Mouse (Mus musculus): Measurements from ENCODE around the gene Tyms. TPM values are rescaled to one million over a fixed set of nuclear protein-coding genes. Genes with fewer than 3 reads are reported as not detected.

The Tyms gene
- total RNA-seq (2014; fragmentation: Nextera tagmentation) (98.4 and 101 TPM in 2 replicates), total RNA-seq (2017) (178 and 204 TPM in 2 replicates), polyA plus RNA-seq (2012) (23.0 and 31.9 TPM in 2 replicates)

DNA sequence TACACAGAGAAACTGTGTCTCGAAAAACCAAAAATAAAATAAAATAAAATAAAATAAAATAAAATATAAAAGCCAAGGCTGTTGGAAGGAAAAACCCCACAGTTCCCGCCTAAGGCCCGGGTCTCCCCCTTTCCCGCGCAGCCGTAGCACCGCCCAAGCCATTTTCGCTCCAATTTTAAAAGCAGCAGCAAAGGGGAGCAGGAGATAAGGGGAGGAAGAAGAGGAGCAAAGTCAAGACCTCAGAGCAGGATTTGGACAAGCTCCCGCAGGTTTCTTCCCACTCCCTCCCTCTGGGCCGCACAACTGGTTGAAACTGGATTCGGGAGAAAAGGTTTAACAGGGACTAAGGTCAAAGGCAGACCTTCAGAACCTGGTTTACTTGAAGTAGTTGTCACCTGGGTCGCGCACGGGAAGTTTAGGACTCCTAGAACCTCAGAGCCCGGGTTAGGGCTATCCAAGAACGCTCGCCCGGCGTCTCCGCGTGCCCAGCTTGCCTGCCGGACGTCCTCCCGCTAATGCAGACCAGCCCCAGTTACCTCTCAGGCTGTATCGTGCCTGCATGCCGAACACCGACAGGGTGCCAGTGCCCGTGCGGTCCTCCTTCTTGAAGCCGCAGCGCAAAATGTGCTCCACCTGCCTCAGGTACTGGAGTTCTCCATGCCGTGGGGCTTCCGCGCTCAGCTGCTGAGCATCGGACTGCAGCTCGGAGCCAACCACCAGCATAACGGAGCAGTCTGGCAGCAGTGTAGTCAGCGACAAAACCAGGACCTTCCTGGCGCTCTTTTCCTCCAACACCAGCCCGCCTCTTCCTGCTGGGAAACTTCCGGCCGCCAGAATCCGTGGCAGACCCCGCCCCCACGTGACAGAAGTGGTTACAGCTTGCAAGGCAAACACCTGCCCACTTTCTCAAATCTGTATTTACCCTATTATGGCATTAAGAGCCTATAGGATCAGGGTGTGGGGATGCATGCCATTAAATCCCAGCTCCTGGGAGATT is at the start of gene Tyms:
TSS of gene Tyms (minus strand) at position 793 of the 997 bp plus-strand sequence.
- Histone ChIP-seq H3K9me3 (replicated peaks) (no peaks in the 10 kb centered on the region), H3K4me3 (ENCODE audit: low read depth, low read length) (peak within 1 kb of the TSS; percentile 98), H3K27me3 (ENCODE audit: insufficient read depth, low read length) (no peaks in the 10 kb centered on the region), H3K4me1 (ENCODE audit: insufficient read depth, low read depth, low read length) (peaks cover 23% of the 10 kb centered on the region), H3K36me3 (replicated peaks) (peaks cover 38% of the 10 kb centered on the region)
- DNase-seq (ENCODE audit: low spot score): peak; percentile 68
- ATAC-seq (ENCODE audit: extremely low read depth, insufficient number of reproducible peaks, low FRiP score, poor library complexity, severe bottlenecking): peak; percentile 84
- no peak for TF ChIP-seq GATA1 (IDR thresholded peaks at IDR 0.05; ENCODE audit: borderline replicate concordance, low read length)
- no peak for TF ChIP-seq GATA2 (IDR thresholded peaks at IDR 0.05; ENCODE audit: borderline replicate concordance, low read depth, low read length)
- TF ChIP-seq CTCF (IDR thresholded peaks at IDR 0.05; ENCODE audit: low read depth, low read length): no peak
- TF ChIP-seq POLR2AphosphoS5 (IDR thresholded peaks at IDR 0.05; ENCODE audit: insufficient replicate concordance, low read depth, low read length): no peak
- TF ChIP-seq TAL1 (conservative IDR thresholded peaks at IDR 0.05; ENCODE audit: low read depth, low read length): no peak

DNA sequence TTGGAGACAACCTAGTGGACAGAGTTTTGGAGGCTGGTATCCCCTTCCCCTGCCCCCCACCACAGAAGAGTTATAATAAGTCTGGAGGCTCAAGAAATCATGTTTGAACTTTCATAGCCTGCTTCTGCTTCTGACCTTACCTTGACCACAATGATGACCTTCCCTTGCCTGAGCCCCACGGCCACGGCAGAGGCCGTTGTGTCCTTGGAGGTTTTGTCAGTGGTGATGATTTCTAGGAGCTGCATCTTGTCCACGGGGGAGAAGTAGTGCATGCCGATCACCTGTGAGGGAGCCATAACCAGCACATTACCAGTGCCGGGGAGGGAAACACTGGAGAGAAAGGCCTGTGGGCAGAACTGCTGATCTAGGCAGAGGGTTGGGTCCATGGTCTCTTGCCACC is 49.1 kb upstream of the Tyms start:
- TF ChIP-seq TAL1 (conservative IDR thresholded peaks at IDR 0.05; ENCODE audit: low read depth, low read length) (no peak), CTCF (IDR thresholded peaks at IDR 0.05; ENCODE audit: low read depth, low read length) (no peak), GATA1 (IDR thresholded peaks at IDR 0.05; ENCODE audit: borderline replicate concordance, low read length) (no peak), GATA2 (IDR thresholded peaks at IDR 0.05; ENCODE audit: borderline replicate concordance, low read depth, low read length) (no peak), POLR2AphosphoS5 (IDR thresholded peaks at IDR 0.05; ENCODE audit: insufficient replicate concordance, low read depth, low read length) (no peak)
- H3K36me3 ChIP-seq (replicated peaks): peaks cover 99% of the 10 kb centered on the region
- H3K27me3 ChIP-seq (ENCODE audit: insufficient read depth, low read length): no peaks in the 10 kb centered on the region
- H3K4me1 ChIP-seq (ENCODE audit: insufficient read depth, low read depth, low read length): no peaks in the 10 kb centered on the region
- no peak for DNase-seq (ENCODE audit: low spot score)
- H3K4me3 ChIP-seq (ENCODE audit: low read depth, low read length): no peak overlapping the region
- ATAC-seq (ENCODE audit: extremely low read depth, insufficient number of reproducible peaks, low FRiP score, poor library complexity, severe bottlenecking): no peak
- no peaks in the 10 kb centered on the region for H3K9me3 ChIP-seq (replicated peaks)

DNA sequence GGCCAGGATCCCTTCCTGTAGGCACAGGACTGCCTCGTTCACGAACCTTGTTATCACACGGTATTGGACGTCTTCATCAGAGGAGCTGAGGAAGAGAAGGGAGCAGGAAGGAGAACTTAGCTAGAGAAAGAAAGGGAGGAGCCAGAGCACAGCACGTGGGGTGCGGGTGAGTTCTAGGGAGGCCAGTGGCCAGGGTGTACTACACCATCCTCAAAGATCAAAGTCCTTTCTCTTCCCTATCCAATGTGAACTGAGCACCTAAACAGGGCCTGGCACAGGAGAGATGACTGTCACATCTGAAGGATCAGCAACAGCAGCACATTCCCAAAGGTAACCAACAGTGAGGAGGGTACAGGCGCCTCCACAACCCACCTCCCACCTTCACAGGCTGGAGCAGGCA is 46.7 kb upstream of the Tyms start:
- H3K27me3 ChIP-seq (ENCODE audit: insufficient read depth, low read length): no peaks in the 10 kb centered on the region
- H3K36me3 ChIP-seq (replicated peaks): peaks cover 88% of the 10 kb centered on the region
- no peaks in the 10 kb centered on the region for H3K4me1 ChIP-seq (ENCODE audit: insufficient read depth, low read depth, low read length)
- TF ChIP-seq POLR2AphosphoS5 (IDR thresholded peaks at IDR 0.05; ENCODE audit: insufficient replicate concordance, low read depth, low read length): no peak
- no peak for TF ChIP-seq TAL1 (conservative IDR thresholded peaks at IDR 0.05; ENCODE audit: low read depth, low read length)
- TF ChIP-seq GATA1 (IDR thresholded peaks at IDR 0.05; ENCODE audit: borderline replicate concordance, low read length): no peak
- TF ChIP-seq CTCF (IDR thresholded peaks at IDR 0.05; ENCODE audit: low read depth, low read length): no peak
- TF ChIP-seq GATA2 (IDR thresholded peaks at IDR 0.05; ENCODE audit: borderline replicate concordance, low read depth, low read length): no peak
- no peak for ATAC-seq (ENCODE audit: extremely low read depth, insufficient number of reproducible peaks, low FRiP score, poor library complexity, severe bottlenecking)
- no peaks in the 10 kb centered on the region; the same call in 1 of the 2 replicates for H3K9me3 ChIP-seq (replicated peaks)
- DNase-seq (ENCODE audit: low spot score): no peak
- no peak overlapping the region for H3K4me3 ChIP-seq (ENCODE audit: low read depth, low read length)

DNA sequence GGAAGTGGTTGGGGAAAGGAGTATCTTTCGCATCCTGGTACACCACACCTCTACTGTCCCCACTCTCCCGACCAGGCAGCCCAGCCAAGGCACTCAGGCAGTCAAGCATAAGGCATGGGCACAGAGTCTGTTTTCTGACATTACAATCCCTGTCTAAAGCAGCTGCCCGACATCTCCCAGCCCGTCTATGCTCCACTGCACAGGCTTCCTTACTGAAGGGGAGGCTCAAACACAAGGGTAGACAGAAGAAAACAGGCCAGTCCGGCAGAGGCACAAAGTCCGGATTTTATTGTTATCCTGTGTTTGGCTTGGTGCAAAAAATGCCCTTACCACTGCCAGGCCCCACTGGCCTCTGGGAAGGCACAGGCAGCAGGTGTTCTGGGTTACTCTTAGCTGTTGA is 45.7 kb upstream of the Tyms start:
- no peak for TF ChIP-seq CTCF (IDR thresholded peaks at IDR 0.05; ENCODE audit: low read depth, low read length)
- TF ChIP-seq POLR2AphosphoS5 (IDR thresholded peaks at IDR 0.05; ENCODE audit: insufficient replicate concordance, low read depth, low read length): no peak
- TF ChIP-seq GATA1 (IDR thresholded peaks at IDR 0.05; ENCODE audit: borderline replicate concordance, low read length): no peak
- TF ChIP-seq GATA2 (IDR thresholded peaks at IDR 0.05; ENCODE audit: borderline replicate concordance, low read depth, low read length): no peak
- no peak for TF ChIP-seq TAL1 (conservative IDR thresholded peaks at IDR 0.05; ENCODE audit: low read depth, low read length)
- peaks cover 8% of the 10 kb centered on the region for H3K9me3 ChIP-seq (replicated peaks)
- ATAC-seq (ENCODE audit: extremely low read depth, insufficient number of reproducible peaks, low FRiP score, poor library complexity, severe bottlenecking) (no peak), DNase-seq (ENCODE audit: low spot score) (no peak)
- no peaks in the 10 kb centered on the region for H3K4me1 ChIP-seq (ENCODE audit: insufficient read depth, low read depth, low read length)
- H3K36me3 ChIP-seq (replicated peaks): peaks cover 79% of the 10 kb centered on the region
- H3K27me3 ChIP-seq (ENCODE audit: insufficient read depth, low read length): no peaks in the 10 kb centered on the region; the same call in 1 of the 2 replicates
- H3K4me3 ChIP-seq (ENCODE audit: low read depth, low read length): no peak overlapping the region

DNA sequence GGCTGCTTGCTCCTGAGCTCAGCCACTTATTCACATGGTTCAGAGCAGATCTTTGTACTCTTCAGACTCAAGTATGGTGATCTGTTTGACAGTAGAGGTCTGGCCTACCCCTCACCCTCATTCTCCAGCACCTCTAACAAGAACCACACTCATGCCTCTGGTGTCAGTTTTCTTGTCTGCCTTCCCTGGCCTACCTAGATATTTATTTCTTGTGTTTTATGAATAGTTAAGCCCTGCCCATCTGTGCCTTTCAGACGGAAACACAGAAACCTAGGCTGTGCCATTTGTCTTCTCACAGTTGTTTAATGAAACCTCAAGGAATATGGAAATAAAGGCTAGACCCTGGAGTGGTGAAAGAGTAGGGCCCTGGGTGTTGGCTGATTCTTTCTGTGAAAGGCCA is 44.6 kb upstream of the Tyms start:
- no peak for TF ChIP-seq TAL1 (conservative IDR thresholded peaks at IDR 0.05; ENCODE audit: low read depth, low read length)
- TF ChIP-seq POLR2AphosphoS5 (IDR thresholded peaks at IDR 0.05; ENCODE audit: insufficient replicate concordance, low read depth, low read length): no peak
- TF ChIP-seq GATA1 (IDR thresholded peaks at IDR 0.05; ENCODE audit: borderline replicate concordance, low read length): no peak
- TF ChIP-seq CTCF (IDR thresholded peaks at IDR 0.05; ENCODE audit: low read depth, low read length): no peak
- no peak for TF ChIP-seq GATA2 (IDR thresholded peaks at IDR 0.05; ENCODE audit: borderline replicate concordance, low read depth, low read length)
- Histone ChIP-seq H3K9me3 (replicated peaks) (peaks cover 14% of the 10 kb centered on the region), H3K27me3 (ENCODE audit: insufficient read depth, low read length) (peaks cover 3% of the 10 kb centered on the region; the same call in 1 of the 2 replicates), H3K36me3 (replicated peaks) (peaks cover 68% of the 10 kb centered on the region), H3K4me3 (ENCODE audit: low read depth, low read length) (no peak overlapping the region), H3K4me1 (ENCODE audit: insufficient read depth, low read depth, low read length) (no peaks in the 10 kb centered on the region)
- DNase-seq (ENCODE audit: low spot score) (no peak), ATAC-seq (ENCODE audit: extremely low read depth, insufficient number of reproducible peaks, low FRiP score, poor library complexity, severe bottlenecking) (no peak)

DNA sequence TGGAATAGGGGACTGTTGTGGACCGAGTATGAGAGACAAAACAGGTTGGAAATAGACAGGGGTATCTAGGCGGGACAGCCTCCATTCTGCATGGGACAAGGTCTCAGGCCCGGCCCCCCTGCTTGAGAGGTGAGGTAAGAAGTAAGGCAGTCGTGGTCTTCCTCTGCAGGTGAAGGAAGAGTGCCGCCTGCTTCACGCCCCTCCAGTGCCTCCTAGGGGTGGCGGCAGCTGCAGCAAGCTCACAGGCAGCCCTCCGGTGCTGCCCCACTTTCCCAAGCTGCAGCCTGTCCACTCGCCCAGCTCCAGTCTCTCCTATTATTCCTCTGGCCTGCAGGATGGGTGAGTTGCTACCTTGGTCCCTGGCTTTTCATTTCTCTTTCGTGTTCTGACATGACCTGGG is 42.3 kb upstream of the Tyms start:
- H3K4me1 ChIP-seq (ENCODE audit: insufficient read depth, low read depth, low read length): no peaks in the 10 kb centered on the region
- TF ChIP-seq CTCF (IDR thresholded peaks at IDR 0.05; ENCODE audit: low read depth, low read length) (no peak), GATA1 (IDR thresholded peaks at IDR 0.05; ENCODE audit: borderline replicate concordance, low read length) (no peak)
- DNase-seq (ENCODE audit: low spot score) (no peak), ATAC-seq (ENCODE audit: extremely low read depth, insufficient number of reproducible peaks, low FRiP score, poor library complexity, severe bottlenecking) (no peak)
- H3K27me3 ChIP-seq (ENCODE audit: insufficient read depth, low read length): peaks cover 10% of the 10 kb centered on the region; the same call in 1 of the 2 replicates
- H3K9me3 ChIP-seq (replicated peaks): peaks cover 14% of the 10 kb centered on the region
- no peak overlapping the region for H3K4me3 ChIP-seq (ENCODE audit: low read depth, low read length)
- peaks cover 45% of the 10 kb centered on the region for H3K36me3 ChIP-seq (replicated peaks)
